Mouse (Mus musculus) midbrain, embryonic 14.5 days (tissue): ENCODE measurements around the gene Polr3gl. TPM values are rescaled to one million over a fixed set of nuclear protein-coding genes. Genes with fewer than 3 reads are reported as not detected.

Experiments
- ATAC-seq: fragments of 200-750 bp; cut with Nextera tagmentation; 2 replicates; pipeline ENCODE4 v1.8.0; 2017; ENCODE audit warnings: moderate number of reproducible peaks, moderate library complexity; ENCODE audit not compliant: low FRiP score, low TSS enrichment
- DNase-seq: peaks from one replicate; pipeline ENCODE4 v3.0.0-alpha.2; 2015
- H3K27ac ChIP-seq: fragments of 300-500 bp; sonication (generic); replicated peaks from 2 replicates; pipeline ENCODE4 v1.5.1; 2014; ENCODE audit warnings: mild to moderate bottlenecking, low read depth, low read length, moderate library complexity
- H3K27me3 ChIP-seq: fragments of 300-500 bp; sonication (generic); 2 replicates; pipeline ENCODE4 v1.6.1; 2014; ENCODE audit warnings: low read length, control low read depth, mixed read lengths; ENCODE audit not compliant: control insufficient read depth, insufficient read depth
- H3K36me3 ChIP-seq: fragments of 300-500 bp; sonication (generic); 2 replicates; pipeline ENCODE4 v1.6.1; 2014; ENCODE audit warnings: low read length, control low read depth; ENCODE audit not compliant: control insufficient read depth, insufficient read depth
- H3K4me1 ChIP-seq: fragments of 300-500 bp; sonication (generic); 2 replicates; pipeline ENCODE4 v1.6.1; 2014; ENCODE audit warnings: mild to moderate bottlenecking, antibody characterized with exemption, low read length, control low read depth; ENCODE audit not compliant: control insufficient read depth, insufficient read depth
- H3K4me2 ChIP-seq: fragments of 300-500 bp; sonication (generic); 2 replicates; pipeline ENCODE4 v1.6.1; 2014; ENCODE audit warnings: mild to moderate bottlenecking, low read length, moderate library complexity
- H3K4me3 ChIP-seq: fragments of 300-500 bp; sonication (generic); replicated peaks from 2 replicates; pipeline ENCODE4 v1.5.1; 2014; ENCODE audit warnings: low read depth, low read length
- H3K9ac ChIP-seq: fragments of 300-500 bp; sonication (generic); replicated peaks from 2 replicates; pipeline ENCODE4 v1.6.1; 2014; ENCODE audit warnings: mild to moderate bottlenecking, low read length, moderate library complexity
- H3K9me3 ChIP-seq: fragments of 300-500 bp; sonication (generic); 2 replicates; pipeline ENCODE4 v1.6.1; 2016; ENCODE audit warnings: low read length, control low read depth, mixed read lengths; ENCODE audit not compliant: control insufficient read depth
- WGBS: fragments of 180-500 bp; shearing (Covaris S2); extraction: QIAGEN DNeasy Blood & Tissue Kit; methylation state at CpG from one replicate; pipeline ENCODE4 v1.1.7; 2014; 5-methylcytosine and 5-hydroxymethylcytosine counted together
- polyA plus RNA-seq: library from polyadenylated mRNA; unstranded; fragments of >200 nt; fragmentation: Nextera tagmentation; extraction: Ambion mirVana; gene quantifications from 2 replicates; pipeline ENCODE4 v1.2.1, GENCODE M21; 2014

The Polr3gl gene
- polyA plus RNA-seq, 1 experiment from 2014 or later, result 17.1 TPM

DNA sequence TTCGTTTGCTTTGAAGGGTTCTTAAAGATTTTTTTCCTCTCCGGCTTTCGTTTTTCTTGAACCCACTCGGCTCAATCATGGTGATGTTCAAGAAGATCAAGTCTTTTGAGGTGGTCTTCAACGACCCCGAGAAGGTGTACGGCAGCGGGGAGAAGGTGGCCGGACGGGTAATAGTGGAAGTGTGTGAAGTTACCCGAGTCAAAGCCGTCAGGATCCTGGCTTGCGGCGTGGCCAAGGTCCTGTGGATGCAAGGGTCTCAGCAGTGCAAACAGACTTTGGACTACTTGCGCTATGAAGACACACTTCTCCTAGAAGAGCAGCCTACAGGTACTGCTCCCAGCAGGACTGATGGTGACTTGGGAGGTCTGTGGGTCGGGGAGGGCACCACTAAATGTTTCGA is 35.8 kb downstream of the Polr3gl start:
- peak; percentile 41 for DNase-seq
- WGBS, result 1% methylated on average over 17 of the region's 17 CpGs
- Histone ChIP-seq H3K27me3 (no peaks in the 10 kb centered on the region), H3K27ac (peak overlapping the region; percentile 63), H3K4me1 (peaks cover 40% of the 10 kb centered on the region), H3K36me3 (peaks cover 22% of the 10 kb centered on the region), H3K9ac (peak overlapping the region; percentile 59), H3K4me3 (peak overlapping the region; percentile 72), H3K4me2 (peak overlapping the region; percentile 76), H3K9me3 (no peaks in the 10 kb centered on the region)
- ATAC-seq, result no peak

DNA sequence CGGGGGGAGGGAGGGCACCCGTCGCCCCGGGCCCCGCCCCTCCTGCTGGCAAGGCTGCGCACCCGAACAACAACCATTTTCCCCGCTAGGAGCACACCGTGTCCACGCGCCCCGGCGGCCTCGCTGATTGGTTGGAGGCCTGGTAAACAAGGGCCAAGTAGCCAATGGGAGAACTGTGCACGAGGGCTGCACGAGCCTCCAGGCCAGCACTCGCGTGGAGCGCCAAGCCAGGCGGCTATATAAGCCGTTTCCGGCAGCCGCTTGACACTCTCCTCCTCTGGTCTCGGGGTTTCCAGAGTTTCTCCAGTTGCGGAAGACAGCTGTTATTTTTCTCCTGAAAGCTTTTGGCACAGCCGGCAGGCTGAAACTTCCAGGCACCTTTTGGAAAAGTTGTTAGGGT is 36.3 kb downstream of the Polr3gl start, which contains the start of gene Txnip:
Txnip (plus strand) TSS at position 264 of the 400 bp plus-strand sequence.
- Histone ChIP-seq H3K4me2 (peak within 1 kb of the TSS; percentile 76), H3K9ac (peak within 1 kb of the TSS; percentile 59), H3K27me3 (no peaks in the 10 kb centered on the region), H3K4me1 (peaks cover 40% of the 10 kb centered on the region), H3K4me3 (peak within 1 kb of the TSS; percentile 72), H3K36me3 (peaks cover 22% of the 10 kb centered on the region), H3K27ac (peak within 1 kb of the TSS; percentile 63), H3K9me3 (no peaks in the 10 kb centered on the region)
- DNase-seq (peak; percentile 99), ATAC-seq (peak; percentile 99)
- 1% methylated on average over 26 of the region's 26 CpGs for WGBS

DNA sequence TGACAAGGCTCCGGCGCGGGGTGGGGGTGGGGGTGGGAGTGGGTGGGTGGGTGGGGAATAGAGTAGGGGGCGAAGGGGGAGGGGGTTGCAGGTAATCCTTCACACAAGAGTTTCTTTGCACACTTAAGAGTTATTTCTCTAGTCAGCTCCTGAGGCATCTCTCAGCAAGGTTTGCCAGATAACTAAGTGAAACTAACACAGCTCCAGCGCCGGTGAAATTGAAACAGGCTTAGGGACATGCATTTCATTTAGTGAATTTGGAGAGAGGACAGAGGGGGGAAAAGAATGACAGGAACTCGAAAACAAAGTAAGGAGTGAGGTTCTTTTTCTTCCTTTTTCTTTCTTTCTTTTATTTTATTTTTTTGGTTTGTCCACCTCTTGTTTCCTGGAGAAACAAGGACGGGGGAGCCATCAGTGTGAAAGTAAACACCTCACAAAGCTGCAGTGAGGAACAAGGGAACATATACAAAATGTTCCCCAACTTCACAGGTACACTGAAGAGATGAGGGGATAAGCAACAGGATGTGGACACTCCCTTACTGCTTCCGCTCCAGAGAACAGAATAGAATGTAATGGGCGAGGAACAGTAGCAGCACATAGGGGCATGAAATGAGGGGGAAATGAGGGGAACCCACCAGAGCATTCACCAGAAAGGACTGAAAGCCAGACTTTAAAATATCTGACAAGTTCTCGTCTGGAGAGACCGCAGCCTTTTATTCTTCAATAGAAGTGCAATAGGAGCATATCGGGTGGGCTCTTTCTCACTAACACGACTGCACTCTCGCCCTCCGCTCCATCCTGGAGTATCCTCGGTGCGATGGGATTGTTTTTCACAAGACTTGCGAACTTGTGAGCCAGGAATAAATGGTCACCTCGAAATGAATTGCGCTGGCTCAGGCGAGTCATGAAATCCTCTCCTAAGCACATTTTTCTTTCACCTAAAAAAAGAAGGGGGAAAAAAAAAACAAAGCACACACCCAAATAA is 37.0 kb downstream of the Polr3gl start:
- DNase-seq (no peak), ATAC-seq (no peak)
- peaks cover 22% of the 10 kb centered on the region for H3K36me3 ChIP-seq
- peak overlapping the region; percentile 56 for H3K9ac ChIP-seq
- H3K27me3 ChIP-seq, result no peaks in the 10 kb centered on the region
- H3K4me2 ChIP-seq, result peak overlapping the region; percentile 76
- H3K4me1 ChIP-seq, result peaks cover 38% of the 10 kb centered on the region
- H3K4me3 ChIP-seq, result peak overlapping the region; percentile 72
- WGBS, result 10% methylated on average over 22 of the region's 22 CpGs
- H3K27ac ChIP-seq, result peak overlapping the region; percentile 60
- no peaks in the 10 kb centered on the region for H3K9me3 ChIP-seq

DNA sequence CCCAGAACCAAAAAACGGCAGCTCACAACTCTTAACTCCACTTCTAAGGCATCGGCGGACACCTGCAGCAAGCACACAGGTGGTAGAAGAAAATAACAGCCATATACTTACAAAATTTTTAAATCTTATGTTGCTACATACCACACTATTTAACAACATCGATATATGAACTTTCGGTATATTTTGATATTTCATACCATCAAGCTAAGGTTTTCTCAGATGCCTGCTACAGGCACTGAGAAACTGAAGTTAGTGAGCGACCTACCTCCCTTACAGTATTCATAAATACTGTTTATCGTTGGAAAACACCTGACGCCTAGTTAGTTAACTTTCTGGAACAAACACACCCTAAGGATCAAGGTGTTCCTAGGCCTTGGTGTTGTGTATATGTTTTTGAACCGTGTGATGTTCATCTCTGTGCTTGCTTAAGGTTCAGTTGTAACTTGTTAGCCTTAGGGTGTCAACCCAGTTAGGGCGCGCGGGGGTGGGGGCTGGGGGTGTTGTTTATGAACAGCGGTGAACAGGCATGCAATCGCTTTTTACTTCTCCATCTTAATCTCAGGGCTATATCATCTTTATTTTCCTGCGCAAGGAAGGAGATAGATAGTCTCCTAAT is 37.9 kb downstream of the Polr3gl start:
- no peak overlapping the region for H3K4me3 ChIP-seq
- DNase-seq, result no peak
- H3K27ac ChIP-seq, result peak overlapping the region; percentile 33
- H3K9me3 ChIP-seq, result no peaks in the 10 kb centered on the region
- peak overlapping the region; percentile 14 for H3K4me2 ChIP-seq
- H3K9ac ChIP-seq, result no peak overlapping the region
- H3K36me3 ChIP-seq, result peaks cover 17% of the 10 kb centered on the region
- H3K4me1 ChIP-seq, result peaks cover 34% of the 10 kb centered on the region
- ATAC-seq, result no peak
- 88% methylated on average over 15 of the region's 15 CpGs for WGBS
- H3K27me3 ChIP-seq, result no peaks in the 10 kb centered on the region

DNA sequence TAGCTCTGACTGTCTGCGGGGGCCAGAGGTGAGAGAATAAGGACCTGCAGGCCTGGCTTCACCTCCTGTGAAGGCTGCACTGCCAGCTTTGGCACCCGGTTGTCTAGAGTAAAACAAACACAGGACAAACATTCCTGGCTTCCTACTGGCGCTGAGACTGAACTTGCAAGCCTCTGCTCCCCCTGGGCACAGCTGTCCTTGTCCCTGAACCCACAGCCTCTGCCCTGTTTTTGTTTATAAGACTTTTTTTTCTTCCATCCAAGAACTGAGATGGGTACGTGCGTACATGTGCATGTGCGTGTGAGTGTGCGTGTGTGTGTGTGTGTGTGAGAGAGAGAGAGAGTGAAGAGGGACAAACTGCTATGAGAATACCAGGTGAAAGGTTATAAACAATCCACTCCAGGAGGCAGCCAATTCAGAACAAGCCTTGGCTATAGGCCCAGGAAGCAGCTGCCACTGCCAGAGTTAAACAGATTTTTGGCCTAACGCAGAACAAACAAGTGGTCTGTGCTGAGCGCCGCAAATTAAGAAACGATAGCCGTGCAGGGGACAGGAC is 38.9 kb downstream of the Polr3gl start:
- H3K4me2 ChIP-seq, result no peak overlapping the region
- no peak for ATAC-seq

DNA sequence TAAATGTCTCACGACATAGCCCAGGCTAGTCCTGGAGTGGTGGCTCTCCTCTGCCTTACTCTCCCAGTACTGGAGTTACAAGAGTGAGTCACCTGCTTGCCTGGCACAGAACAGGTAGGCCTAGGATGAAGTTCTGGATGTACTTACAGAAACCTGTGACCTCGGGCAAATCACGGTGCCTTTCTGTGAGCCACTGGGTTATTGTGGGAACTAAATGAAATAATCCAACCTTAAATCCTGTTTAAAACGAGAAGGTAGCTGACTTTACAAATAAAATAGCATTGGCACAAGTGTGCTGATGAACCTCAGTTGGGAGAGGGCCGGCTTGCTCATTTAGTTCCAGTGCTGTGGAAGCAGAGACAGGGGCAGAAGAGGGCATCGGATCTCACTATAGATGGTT is 39.7 kb downstream of the Polr3gl start:
- Histone ChIP-seq H3K4me3 (no peak overlapping the region), H3K9me3 (no peaks in the 10 kb centered on the region), H3K36me3 (no peaks in the 10 kb centered on the region), H3K27me3 (no peaks in the 10 kb centered on the region), H3K27ac (no peak overlapping the region), H3K4me1 (peaks cover 15% of the 10 kb centered on the region), H3K9ac (no peak overlapping the region), H3K4me2 (no peak overlapping the region)
- ATAC-seq (no peak), DNase-seq (no peak)
- WGBS, result 86% methylated on average over 6 of the region's 6 CpGs

More for the DNA sequence above, 38.9 kb downstream of the Polr3gl start:
- no peak overlapping the region for H3K9ac ChIP-seq
- no peak overlapping the region for H3K4me3 ChIP-seq
- no peaks in the 10 kb centered on the region for H3K27me3 ChIP-seq
- peak; percentile 67 for DNase-seq
- 46% methylated on average over 12 of the region's 12 CpGs for WGBS
- H3K27ac ChIP-seq, result peak overlapping the region; percentile 37; the same call in 1 of the 2 replicates
- peaks cover 24% of the 10 kb centered on the region for H3K4me1 ChIP-seq
- H3K36me3 ChIP-seq, result peaks cover 7% of the 10 kb centered on the region
- no peaks in the 10 kb centered on the region for H3K9me3 ChIP-seq

DNA sequence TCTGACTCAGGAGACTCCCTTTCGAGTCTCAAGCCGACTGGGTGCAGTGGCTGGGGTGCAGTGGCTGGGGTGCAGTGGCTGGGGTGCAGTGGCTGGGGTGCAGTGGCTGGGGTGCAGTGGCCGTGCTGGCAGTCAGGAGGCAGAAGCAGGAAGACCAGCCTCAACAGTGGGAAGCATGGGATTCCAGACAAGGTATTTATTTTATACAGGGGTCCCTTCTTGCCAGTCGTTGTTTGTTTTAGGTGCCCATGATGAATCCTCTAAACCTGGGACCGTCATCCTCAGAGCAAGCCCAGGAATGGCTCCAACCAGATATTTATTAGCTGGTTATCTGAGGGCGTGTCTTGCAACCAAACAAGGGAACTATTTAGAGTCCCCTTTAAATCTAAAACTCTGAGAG is 40.4 kb downstream of the Polr3gl start:
- Histone ChIP-seq H3K9ac (no peak overlapping the region), H3K4me2 (no peak overlapping the region), H3K27me3 (no peaks in the 10 kb centered on the region), H3K36me3 (no peaks in the 10 kb centered on the region), H3K27ac (no peak overlapping the region), H3K4me1 (peaks cover 9% of the 10 kb centered on the region; the same call in 1 of the 2 replicates), H3K4me3 (no peak overlapping the region), H3K9me3 (no peaks in the 10 kb centered on the region)
- no peak for DNase-seq
- no peak for ATAC-seq
- 85% methylated on average over 6 of the region's 6 CpGs for WGBS

DNA sequence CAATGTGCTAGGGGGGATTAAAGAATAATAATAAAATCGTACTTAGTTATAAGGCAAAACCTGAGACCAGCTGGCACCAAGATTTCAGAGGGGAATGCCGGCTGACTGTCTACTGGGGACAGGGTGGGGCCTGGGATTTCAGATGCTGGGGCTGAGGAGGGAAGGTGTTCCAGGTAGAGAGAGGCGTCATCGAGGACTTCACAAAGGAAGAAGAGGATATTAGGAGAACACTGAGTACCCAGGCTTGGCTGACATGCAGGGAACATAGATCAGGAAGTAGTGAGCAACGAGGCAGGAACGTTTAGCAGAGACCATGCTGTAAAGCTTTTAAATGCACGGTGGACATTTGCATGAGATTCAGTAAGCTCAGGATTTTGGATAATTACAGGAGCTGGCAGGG is 42.1 kb downstream of the Polr3gl start:
- Histone ChIP-seq H3K9ac (no peak overlapping the region), H3K36me3 (no peaks in the 10 kb centered on the region), H3K27ac (no peak overlapping the region), H3K4me1 (peaks cover 5% of the 10 kb centered on the region; the same call in 1 of the 2 replicates), H3K27me3 (no peaks in the 10 kb centered on the region), H3K4me3 (no peak overlapping the region), H3K9me3 (no peaks in the 10 kb centered on the region), H3K4me2 (no peak overlapping the region)
- ATAC-seq (no peak), DNase-seq (no peak)
- WGBS, result 81% methylated on average over 7 of the region's 7 CpGs
